Mouse (Mus musculus) bone marrow macrophage, adult 2 months (primary cell): ENCODE results near the gene Phactr1. TPM values are rescaled to one million over a fixed set of nuclear protein-coding genes. Genes with fewer than 3 reads are reported as not detected.

Source experiments
- H3K27ac ChIP-seq: 2 replicates; pipeline ENCODE4 v1.5.1; 2012; ENCODE audit warnings: low read depth, low read length; ENCODE audit not compliant: insufficient read depth
- H3K4me1 ChIP-seq: 2 replicates; pipeline ENCODE4 v1.6.1; 2012; ENCODE audit warnings: low read length; ENCODE audit not compliant: control insufficient read depth, insufficient read depth
- H3K4me3 ChIP-seq: 2 replicates; pipeline ENCODE4 v1.5.1; 2012; ENCODE audit warnings: mild to moderate bottlenecking, low read length, moderate library complexity; ENCODE audit not compliant: insufficient read depth
- CTCF ChIP-seq: IDR thresholded peaks from 2 replicates; pipeline ENCODE4 v1.5.1; 2012; ENCODE audit warnings: low read depth, mild to moderate bottlenecking, low read length, moderate library complexity
- POLR2A ChIP-seq: IDR thresholded peaks from 2 replicates; pipeline ENCODE4 v1.6.1; 2012; ENCODE audit warnings: mild to moderate bottlenecking, low read depth, low read length, borderline replicate concordance
- polyA plus RNA-seq: library from polyadenylated mRNA; stranded (reverse); fragments of >200 nt; gene quantifications from 2 replicates; pipeline ENCODE4 v1.2.4, GENCODE M21; 2012; ENCODE audit not compliant: missing spikeins, insufficient read depth, insufficient read length

Phactr1 gene
- polyA plus RNA-seq, 1 experiment: 3.4 TPM

- Histone ChIP-seq H3K4me1 (no peaks in the 10 kb centered on the region), H3K27ac (no peak overlapping the region), H3K4me3 (no peak overlapping the region)
- TF ChIP-seq POLR2A: no peak
- TF ChIP-seq CTCF: no peak
Observed at GRCm38 (mm10) chr13:42957856-42958255, 277.4 kb downstream of the Phactr1 start.

GRCm38 (mm10) chr13:42958867-42959266, 278.4 kb downstream of the Phactr1 start:
- TF ChIP-seq CTCF (no peak), POLR2A (no peak)
- no peaks in the 10 kb centered on the region for H3K4me1 ChIP-seq
- no peak overlapping the region for H3K4me3 ChIP-seq
- no peak overlapping the region for H3K27ac ChIP-seq

GRCm38 (mm10) chr13:42961561-42961960, 281.1 kb downstream of the Phactr1 start:
- no peaks in the 10 kb centered on the region for H3K4me1 ChIP-seq
- no peak overlapping the region for H3K27ac ChIP-seq
- no peak overlapping the region for H3K4me3 ChIP-seq
- TF ChIP-seq POLR2A (no peak), CTCF (no peak)

GRCm38 (mm10) chr13:42968537-42968936, 288.1 kb downstream of the Phactr1 start:
- TF ChIP-seq POLR2A: no peak
- no peak for TF ChIP-seq CTCF
- Histone ChIP-seq H3K4me1 (no peaks in the 10 kb centered on the region), H3K4me3 (no peak overlapping the region), H3K27ac (no peak overlapping the region)

- no peak overlapping the region for H3K27ac ChIP-seq
- no peaks in the 10 kb centered on the region for H3K4me1 ChIP-seq
- no peak overlapping the region for H3K4me3 ChIP-seq
- TF ChIP-seq POLR2A: no peak
- TF ChIP-seq CTCF: no peak
Observed at GRCm38 (mm10) chr13:42973561-42973960, 293.1 kb downstream of the Phactr1 start.

GRCm38 (mm10) chr13:42973961-42974360, 293.5 kb downstream of the Phactr1 start:
- H3K4me1 ChIP-seq: no peaks in the 10 kb centered on the region
- TF ChIP-seq CTCF (no peak), POLR2A (no peak)
- H3K4me3 ChIP-seq: no peak overlapping the region
- H3K27ac ChIP-seq: no peak overlapping the region

GRCm38 (mm10) chr13:42974506-42974905, 294.1 kb downstream of the Phactr1 start:
- TF ChIP-seq POLR2A (no peak), CTCF (no peak)
- no peak overlapping the region for H3K27ac ChIP-seq
- no peak overlapping the region for H3K4me3 ChIP-seq
- no peaks in the 10 kb centered on the region for H3K4me1 ChIP-seq

GRCm38 (mm10) chr13:42976144-42976543, 295.7 kb downstream of the Phactr1 start:
- H3K4me1 ChIP-seq: no peaks in the 10 kb centered on the region
- H3K4me3 ChIP-seq: no peak overlapping the region
- no peak for TF ChIP-seq CTCF
- TF ChIP-seq POLR2A: no peak
- H3K27ac ChIP-seq: no peak overlapping the region

- Histone ChIP-seq H3K4me1 (no peaks in the 10 kb centered on the region), H3K4me3 (no peak overlapping the region), H3K27ac (no peak overlapping the region)
- no peak for TF ChIP-seq CTCF
- TF ChIP-seq POLR2A: no peak
Observed at GRCm38 (mm10) chr13:42976967-42977366, 296.5 kb downstream of the Phactr1 start.

- H3K27ac ChIP-seq: no peak overlapping the region
- no peaks in the 10 kb centered on the region for H3K4me1 ChIP-seq
- H3K4me3 ChIP-seq: no peak overlapping the region
- TF ChIP-seq POLR2A (no peak), CTCF (no peak)
Observed at GRCm38 (mm10) chr13:42980581-42980980, 300.2 kb downstream of the Phactr1 start.

GRCm38 (mm10) chr13:42982646-42983045, 302.2 kb downstream of the Phactr1 start:
- Histone ChIP-seq H3K4me1 (no peaks in the 10 kb centered on the region), H3K27ac (no peak overlapping the region), H3K4me3 (no peak overlapping the region)
- no peak for TF ChIP-seq CTCF
- no peak for TF ChIP-seq POLR2A

- Histone ChIP-seq H3K27ac (no peak overlapping the region), H3K4me1 (no peaks in the 10 kb centered on the region), H3K4me3 (no peak overlapping the region)
- TF ChIP-seq CTCF (no peak), POLR2A (no peak)
Observed at GRCm38 (mm10) chr13:42985806-42986205, 305.4 kb downstream of the Phactr1 start.
